Mouse (Mus musculus): ENCODE data around the gene Gstt3.

DNA sequence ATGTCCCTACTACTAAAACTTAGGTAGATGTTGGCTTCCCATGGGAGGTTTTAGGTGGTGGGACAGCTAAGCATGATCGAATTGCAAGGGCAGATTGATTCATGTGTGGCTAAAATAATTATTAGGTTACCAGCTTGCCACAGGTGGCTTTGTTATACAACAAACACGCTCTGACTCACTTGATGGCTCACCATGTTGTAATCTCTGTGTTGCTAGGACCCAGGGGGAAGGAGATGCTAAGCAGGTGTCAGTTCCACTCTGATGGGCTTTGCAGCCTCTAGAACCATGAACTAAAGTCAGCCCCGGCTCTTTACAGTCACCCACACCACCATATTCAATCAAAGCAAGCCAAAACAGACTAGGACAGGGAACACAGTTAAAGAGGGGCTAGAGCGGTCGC, 38.7 kb upstream of the Gstt3 start:
- TF ChIP-seq CTCF (IDR thresholded peaks at IDR 0.05; ENCODE audit: control insufficient read depth, insufficient read depth, low read length) (no peak), POLR2A (IDR thresholded peaks at IDR 0.05; ENCODE audit: borderline replicate concordance, control insufficient read depth, low read depth, low read length) (no peak)

Data from bone marrow, adult 2 months (tissue).